Mouse (Mus musculus): ENCODE data around the gene Cdkn3.

- TF ChIP-seq GATA1 (IDR thresholded peaks at IDR 0.05; ENCODE audit: low read length), result no peak
- no peak for TF ChIP-seq TAL1 (IDR thresholded peaks at IDR 0.05; ENCODE audit: low read length)
Observed at GRCm38 (mm10) chr14:46794157-46794556, 33.8 kb downstream of the Cdkn3 start.

Measured in erythroblast, embryonic 14.5 days (primary cell).